Mouse (Mus musculus) B cell, adult 2 months (primary cell): Measurements from ENCODE around the gene Rnf157.

Experiments
- DNase-seq, 2 experiments: peaks; one replicate each; pipeline ENCODE4 v3.0.0; 2022

Rnf157 gene

GRCm38 (mm10) chr11:116294319-116294718 lies 118.5 kb downstream of the Rnf157 start:
- DNase-seq = peak; percentile 56 to 57

DNA sequence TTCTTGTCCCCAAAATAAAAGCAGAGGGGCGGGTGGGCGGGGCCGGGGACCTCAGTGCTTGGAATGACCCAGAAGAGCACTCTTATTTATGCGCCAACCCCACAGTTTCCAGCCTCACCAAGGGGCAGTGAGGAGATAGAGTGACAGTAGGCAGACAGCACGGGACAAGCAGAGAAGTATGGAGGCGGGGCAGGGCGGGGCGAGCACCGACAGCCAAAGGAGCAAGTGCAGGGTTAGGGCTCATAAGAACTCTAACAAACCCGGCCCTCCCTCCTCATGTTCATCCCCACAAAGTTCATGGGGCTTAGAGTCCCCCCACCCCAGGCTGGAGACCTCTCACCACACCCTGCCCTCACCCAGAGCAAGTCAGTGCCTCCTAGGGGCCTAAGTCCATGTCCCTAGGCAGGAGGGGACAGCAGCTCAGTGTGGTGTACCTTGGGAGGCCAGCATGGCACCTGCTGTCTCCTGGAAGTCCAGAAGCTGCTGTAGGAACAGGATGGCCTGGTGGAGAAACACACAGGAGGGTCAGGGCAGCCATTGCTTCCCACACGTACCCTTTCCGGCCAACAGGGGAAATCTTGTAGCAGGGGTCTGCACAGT lies 119.2 kb downstream of the Rnf157 start:
- no peak for DNase-seq

DNA sequence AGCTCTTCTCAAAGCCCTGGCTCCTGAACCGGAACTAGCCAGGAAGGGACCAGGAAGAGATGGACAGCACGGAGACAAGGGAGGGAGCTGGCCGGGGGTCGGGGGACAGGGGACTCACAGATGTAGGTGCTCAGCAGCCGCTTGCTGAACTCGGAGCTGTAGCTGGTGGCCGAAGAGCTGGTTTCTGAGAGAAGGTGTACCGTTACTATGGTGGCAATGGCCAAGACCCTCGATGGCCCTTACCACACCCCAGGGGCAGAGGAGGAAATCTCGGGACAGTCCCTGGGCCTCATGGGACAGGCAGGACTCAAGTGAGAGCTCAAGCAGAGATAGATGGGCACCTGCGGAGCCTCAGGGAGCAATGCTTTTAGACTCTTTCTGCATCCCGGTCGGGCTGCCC lies 120.4 kb downstream of the Rnf157 start:
- DNase-seq = no peak

DNA sequence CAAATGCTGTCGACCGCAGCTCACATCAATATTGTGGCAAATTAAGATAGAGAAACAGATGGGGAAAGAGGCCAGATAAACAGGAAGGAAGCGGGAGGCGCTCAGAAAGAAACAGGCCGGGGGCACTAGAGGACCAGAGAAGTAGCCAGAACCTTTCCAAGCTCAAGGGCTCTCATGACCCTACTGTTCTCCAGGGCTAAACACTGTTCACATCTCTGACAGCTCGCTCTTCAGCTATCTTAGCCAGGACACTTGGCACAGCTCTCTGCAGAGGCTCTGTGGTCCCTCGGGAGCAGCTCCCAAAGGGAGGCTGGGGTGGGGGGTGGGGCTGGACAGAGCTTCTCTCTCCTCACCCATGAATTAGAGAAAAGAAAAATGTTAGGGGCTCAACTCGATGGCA lies 122.3 kb downstream of the Rnf157 start:
- DNase-seq = no peak

GRCm38 (mm10) chr11:116287351-116287750 lies 125.5 kb downstream of the Rnf157 start:
- no peak for DNase-seq
